12 mouse cellular contexts compared by ENCODE assay signal in genomic region chrX:95795881-95796280, GRCm38 (mm10).
"Had no signal": no experiment of that assay in that cellular context is flagged by ENCODE, and none has a peak within 500 bp of the region (broad histone marks: within the 10 kb centered on the region; RNA-seq: fewer than 3 reads in every experiment).

No protein-coding gene starts in this region.

- H3K9me3 ChIP-seq: limb, embryonic 10.5 days; lung, embryonic 15.5 days; midbrain, embryonic 13.5 days; neural tube, embryonic 15.5 days had no signal

- H3K36me3 ChIP-seq: limb, embryonic 10.5 days; lung, embryonic 15.5 days; midbrain, embryonic 13.5 days; neural tube, embryonic 15.5 days had no signal

- H3K9ac ChIP-seq: liver, embryonic 14.5 days; lung, embryonic 15.5 days; midbrain, embryonic 13.5 days; neural tube, embryonic 15.5 days had no signal

- H3K27ac ChIP-seq: left cerebral cortex, adult 2 months; limb, embryonic 10.5 days; liver, embryonic 14.5 days; lung, embryonic 15.5 days; midbrain, embryonic 13.5 days; neural tube, embryonic 15.5 days; stomach, postnatal 0 days had no signal

- H3K4me1 ChIP-seq: limb, embryonic 10.5 days; lung, embryonic 15.5 days; midbrain, embryonic 13.5 days; neural tube, embryonic 15.5 days had no signal

- H3K4me2 ChIP-seq: lung, embryonic 15.5 days; midbrain, embryonic 13.5 days; neural tube, embryonic 15.5 days had no signal

- H3K27me3 ChIP-seq: lung, embryonic 15.5 days; midbrain, embryonic 13.5 days; neural tube, embryonic 15.5 days had no signal

- ATAC-seq: hindbrain, embryonic 16.5 days; inflammation-experienced regulatory T-cells, adult 6 months; midbrain, embryonic 13.5 days had no signal

- H3K4me3 ChIP-seq: left cerebral cortex, adult 2 months; limb, embryonic 10.5 days; lung, embryonic 15.5 days; midbrain, embryonic 13.5 days; neural tube, embryonic 15.5 days had no signal

- DNase-seq: right cerebral cortex, adult 18-20 months; right cerebral cortex, postnatal 25 days; thymus, postnatal 4 days had no signal
